Mouse (Mus musculus): ENCODE measurements at regions not wholly inside any gene's neighbourhood (a gene's known extent, or its start where the extent isn't known, plus 50 kb on each side); places are given as distances from the start of the nearest gene placed in this dataset.

- DNase-seq: no peak
Measured at GRCm38 (mm10) chr13:26594313-26594712, 175.7 kb downstream of the Hdgfl1 start.

GRCm38 (mm10) chr13:26593750-26594149 lies 176.2 kb downstream of the Hdgfl1 start:
- no peak for DNase-seq

GRCm38 (mm10) chr13:26575890-26576543 lies 193.9 kb downstream of the Hdgfl1 start:
- no peak for DNase-seq

GRCm38 (mm10) chr13:26569422-26569821 lies 200.5 kb downstream of the Hdgfl1 start:
- no peak for DNase-seq

- DNase-seq: no peak
Measured at GRCm38 (mm10) chr13:26564941-26565862, 204.8 kb downstream of the Hdgfl1 start.

- no peak for DNase-seq
Measured at GRCm38 (mm10) chr13:26558366-26558765, 211.6 kb downstream of the Hdgfl1 start.

GRCm38 (mm10) chr13:26554266-26554665 lies 215.7 kb downstream of the Hdgfl1 start:
- DNase-seq: no peak

GRCm38 (mm10) chr13:26552122-26552521 lies 217.8 kb downstream of the Hdgfl1 start:
- DNase-seq: no peak

- DNase-seq: no peak
Measured at GRCm38 (mm10) chr13:26538928-26539327, 231.0 kb downstream of the Hdgfl1 start.

- no peak for DNase-seq
Measured at GRCm38 (mm10) chr13:26536575-26536974, 233.4 kb downstream of the Hdgfl1 start.

GRCm38 (mm10) chr13:26532761-26533160 lies 237.2 kb downstream of the Hdgfl1 start:
- no peak for DNase-seq

GRCm38 (mm10) chr13:26519054-26519453 lies 250.9 kb downstream of the Hdgfl1 start:
- DNase-seq: no peak

- no peak for DNase-seq
Measured at GRCm38 (mm10) chr13:26518425-26518824, 251.5 kb downstream of the Hdgfl1 start.

GRCm38 (mm10) chr13:26517646-26518045 lies 252.3 kb downstream of the Hdgfl1 start:
- DNase-seq: no peak

- no peak for DNase-seq
Measured at GRCm38 (mm10) chr13:26510448-26510847, 259.5 kb downstream of the Hdgfl1 start.

- DNase-seq: no peak
Measured at GRCm38 (mm10) chr13:26509841-26510240, 260.1 kb downstream of the Hdgfl1 start.

GRCm38 (mm10) chr13:26503744-26504143 lies 266.2 kb downstream of the Hdgfl1 start:
- DNase-seq: no peak

- DNase-seq: no peak
Measured at GRCm38 (mm10) chr13:26497086-26497485, 272.9 kb downstream of the Hdgfl1 start.

- no peak for DNase-seq
Measured at GRCm38 (mm10) chr13:26495871-26496270, 274.1 kb downstream of the Hdgfl1 start.

GRCm38 (mm10) chr13:26469343-26469742 lies 300.6 kb downstream of the Hdgfl1 start:
- DNase-seq: no peak

- no peak for DNase-seq
Measured at GRCm38 (mm10) chr13:26467526-26467925, 302.4 kb downstream of the Hdgfl1 start.

GRCm38 (mm10) chr13:26464523-26464922 lies 305.4 kb downstream of the Hdgfl1 start:
- no peak for DNase-seq

GRCm38 (mm10) chr13:26464096-26464495 lies 305.9 kb downstream of the Hdgfl1 start:
- DNase-seq: no peak

Measured in heart, adult 11 months (tissue).